Mouse (Mus musculus) retina, embryonic 14.5 days (tissue): ENCODE data around the gene Ankfy1.
"Not testable (repeated sequence)": the region's sequence is repeated elsewhere in the genome, so short reads cannot be mapped to it uniquely, and the experiment has no call there.

Experiments
- DNase-seq: peaks from one replicate; pipeline ENCODE4 v3.0.0-alpha.2; 2015; ENCODE audit warnings: low spot score

The Ankfy1 gene

DNA sequence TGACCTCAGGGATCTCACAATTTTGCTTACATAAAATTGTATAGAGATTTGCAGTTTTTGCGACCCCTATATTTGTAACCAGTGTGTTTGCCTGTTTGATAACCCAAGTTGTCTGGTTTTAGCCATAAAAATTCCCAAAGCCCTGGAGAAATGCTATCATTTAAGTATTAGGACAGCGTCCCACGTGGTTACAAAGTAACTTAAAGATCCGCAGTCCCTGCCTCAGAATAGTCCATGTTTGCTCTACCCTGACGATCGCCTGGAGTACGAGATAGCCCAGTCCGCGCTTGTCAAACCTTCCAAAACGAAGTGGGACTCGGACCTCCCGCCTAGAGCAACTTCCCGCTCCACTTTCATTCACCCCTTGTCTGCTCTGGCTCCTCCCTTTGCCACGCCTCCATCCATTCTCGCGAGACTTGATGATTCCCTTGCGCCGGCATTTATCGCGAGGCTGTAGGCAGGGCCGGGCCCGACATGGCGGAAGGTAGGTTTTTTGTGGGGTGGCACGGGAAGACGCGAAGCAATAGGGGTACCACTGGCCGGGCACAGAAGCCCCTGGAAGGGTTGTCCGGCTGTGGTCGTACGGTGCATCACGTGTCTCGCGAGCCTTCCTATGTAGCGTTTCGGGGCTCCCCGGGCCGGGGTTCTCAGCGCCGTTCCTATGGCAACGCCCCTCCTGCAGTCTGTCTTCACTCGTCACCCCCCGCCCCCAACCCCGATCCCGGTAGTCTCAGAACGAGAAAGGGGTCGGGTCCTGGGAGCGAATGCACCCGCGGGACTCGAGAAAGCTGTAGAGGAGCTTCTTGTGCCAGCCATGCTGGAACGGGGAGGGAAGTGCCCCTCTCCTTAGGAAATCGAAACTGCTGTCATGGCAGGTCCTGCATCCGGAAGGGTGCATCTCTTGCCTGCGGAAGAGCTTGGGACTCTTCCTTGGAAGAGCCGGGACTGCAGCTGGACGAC is at the start of gene Ankfy1:
Gene Ankfy1, plus strand, starts transcription at position 456 of the 960 bp plus-strand sequence.
- DNase-seq, result peak; percentile 97

DNA sequence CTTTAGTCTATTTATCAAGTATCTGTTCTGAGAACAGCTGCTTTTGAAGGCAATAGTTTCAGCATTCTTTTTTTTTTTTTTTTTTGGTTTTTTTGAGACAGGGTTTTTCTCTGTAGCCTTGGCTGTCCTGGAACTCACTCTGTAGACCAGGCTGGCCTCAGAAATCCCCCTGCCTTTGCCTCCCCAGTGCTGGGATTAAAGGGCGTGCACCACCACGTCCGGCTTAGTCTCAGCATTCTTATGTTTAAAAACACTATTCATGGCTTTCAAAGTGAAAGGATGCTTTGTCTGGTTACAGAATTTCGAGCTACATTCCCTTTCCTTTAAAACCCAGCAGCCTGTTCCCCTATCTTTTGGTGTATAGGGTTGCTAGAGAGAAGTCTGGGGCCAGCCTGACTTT is 47.1 kb upstream of the Ankfy1 start:
- no peak for DNase-seq

DNA sequence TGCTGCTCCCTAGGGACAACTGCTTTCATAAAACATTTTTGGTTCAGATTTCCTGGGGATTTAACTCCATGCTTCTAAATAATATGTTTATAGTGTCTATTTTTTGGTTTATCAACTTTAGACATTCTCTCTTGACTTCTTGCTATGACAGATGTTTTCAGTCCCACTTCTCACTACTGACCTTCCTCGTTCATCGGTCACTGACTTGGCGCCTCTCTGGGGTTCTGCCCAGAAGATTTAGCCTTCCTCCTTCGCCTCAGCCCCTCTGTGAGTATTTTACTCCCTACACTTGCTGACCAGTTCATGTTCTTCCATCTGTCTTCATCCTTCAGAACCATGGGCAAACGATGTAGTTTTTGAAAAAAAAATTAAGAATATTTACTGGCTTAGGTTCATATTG is 44.4 kb upstream of the Ankfy1 start:
- DNase-seq, result no peak

DNA sequence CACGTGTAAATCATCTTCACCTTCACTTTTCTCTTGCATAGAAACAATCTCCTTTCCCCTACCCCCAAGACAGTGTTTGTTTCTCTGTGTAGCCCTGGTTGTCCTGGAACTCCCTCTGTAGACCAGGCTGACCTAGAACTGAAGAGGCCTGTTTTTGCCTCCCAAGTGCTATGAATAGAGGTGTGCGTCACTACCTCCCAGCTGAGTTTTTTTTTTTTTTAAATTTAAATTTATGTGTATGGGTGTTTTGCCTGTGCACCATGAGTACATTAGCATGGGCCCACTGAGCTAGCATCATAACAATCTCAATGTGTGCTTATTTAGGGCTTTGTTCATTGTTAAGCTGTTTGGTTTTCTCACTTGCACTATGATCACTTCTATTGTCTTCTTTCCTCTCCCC is 39.5 kb upstream of the Ankfy1 start:
- no peak for DNase-seq

DNA sequence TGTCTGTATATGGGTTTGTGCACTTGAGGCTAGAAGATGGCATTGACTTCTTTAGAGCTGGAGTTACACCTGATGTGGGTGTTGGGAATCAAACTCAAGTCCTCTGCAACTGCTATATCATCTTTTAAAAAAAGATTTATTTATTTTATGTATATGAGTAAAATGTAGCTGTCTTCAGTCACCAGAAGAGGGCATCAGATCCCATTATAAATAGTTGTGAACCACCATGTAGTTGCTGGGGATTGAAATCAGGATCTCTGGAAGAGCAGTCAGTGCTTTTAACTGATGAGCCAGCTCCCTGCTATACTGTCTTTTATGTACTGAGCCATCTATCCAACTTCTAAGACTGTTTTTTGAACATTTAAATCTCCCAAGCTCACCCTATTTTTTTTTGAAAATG is 29.9 kb upstream of the Ankfy1 start:
- DNase-seq, result no peak

DNA sequence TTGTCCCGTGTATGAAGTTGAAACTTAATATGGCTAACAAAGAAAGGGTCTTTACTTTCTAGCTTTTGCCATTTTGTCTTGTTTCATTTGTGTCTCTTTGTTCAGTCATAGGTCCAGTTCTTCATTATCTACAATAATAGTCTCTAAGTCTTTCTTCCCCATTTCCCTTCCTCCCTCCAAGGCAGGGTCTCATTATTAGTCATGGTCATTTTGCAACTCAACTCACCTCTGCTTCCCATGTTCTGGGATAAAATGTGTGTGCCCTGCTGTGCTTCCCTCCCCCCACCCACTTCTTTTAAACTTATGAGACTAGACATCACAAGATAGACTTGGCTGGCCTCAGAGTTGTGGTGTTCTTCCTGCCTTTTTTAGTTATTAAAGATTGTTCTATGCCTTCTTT is 29.4 kb upstream of the Ankfy1 start:
- no peak for DNase-seq

DNA sequence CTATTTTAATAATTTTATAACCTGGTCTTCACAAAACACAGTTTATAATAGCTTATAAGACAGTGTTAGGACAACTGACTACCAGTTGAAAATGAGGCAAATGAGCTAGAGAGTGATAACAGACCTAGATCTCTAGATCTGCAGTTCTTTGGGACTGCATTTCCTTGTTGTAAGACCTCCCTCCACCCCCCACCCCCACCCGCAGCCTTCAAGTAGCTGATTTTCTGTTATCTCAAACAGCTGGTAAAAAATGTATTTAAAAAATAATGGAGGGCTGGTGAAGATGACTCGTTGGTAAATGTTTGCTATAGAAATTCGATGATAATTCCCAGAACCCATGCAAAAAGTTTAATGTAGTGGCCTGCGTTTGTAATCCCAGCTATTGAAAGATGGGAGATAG is 25.2 kb upstream of the Ankfy1 start:
- DNase-seq, result no peak

DNA sequence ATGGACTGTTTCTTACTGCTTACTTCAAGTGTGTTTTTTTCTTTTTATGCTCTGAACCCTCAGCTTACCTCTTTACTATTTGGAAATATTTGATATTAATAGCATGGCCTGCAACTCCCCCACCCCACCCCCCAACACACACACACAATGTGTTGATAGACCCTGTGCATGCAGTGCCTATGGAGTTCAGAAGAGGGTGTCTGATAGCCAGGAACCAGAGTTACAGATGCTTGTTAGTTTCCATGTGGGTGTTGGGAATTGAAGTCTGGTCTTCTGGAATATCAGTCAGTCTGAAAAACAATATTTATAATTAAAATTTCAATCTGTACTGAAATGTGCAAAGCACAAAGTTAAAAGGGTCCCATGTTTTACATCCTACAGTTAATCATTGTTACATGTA is 19.2 kb upstream of the Ankfy1 start:
- DNase-seq, result no peak

DNA sequence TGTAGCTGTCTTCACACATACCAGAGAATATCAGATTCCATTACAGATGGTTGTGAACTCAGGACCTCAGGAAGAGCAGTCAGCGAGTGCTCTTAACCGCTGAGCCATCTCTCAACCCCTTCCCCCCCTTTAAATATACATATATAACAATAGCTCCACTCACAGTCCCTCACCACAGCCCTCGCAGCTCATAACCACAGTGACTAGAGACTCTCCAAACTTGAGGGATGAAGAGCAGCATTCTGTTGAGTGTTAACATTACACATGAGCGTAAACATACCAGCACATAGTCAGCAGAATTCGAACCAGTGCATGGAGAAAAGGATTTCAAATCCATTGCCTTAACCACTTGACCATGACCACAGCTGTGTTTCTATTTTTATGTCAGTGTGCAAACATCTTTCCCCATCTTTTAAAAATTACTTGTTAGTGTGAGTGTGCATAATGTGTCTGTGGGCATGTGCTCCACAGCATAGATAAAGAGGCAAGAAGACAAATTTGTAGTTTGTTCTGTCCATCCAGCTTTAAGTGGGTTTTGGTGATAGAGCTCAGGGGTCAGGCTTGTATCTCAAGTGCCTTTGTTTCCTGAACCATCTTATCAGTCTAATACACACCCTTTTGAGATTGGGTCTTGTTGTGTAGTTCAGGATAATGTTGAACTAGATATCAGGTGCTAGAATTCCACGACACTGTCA is 18.4 kb upstream of the Ankfy1 start:
- no peak for DNase-seq

DNA sequence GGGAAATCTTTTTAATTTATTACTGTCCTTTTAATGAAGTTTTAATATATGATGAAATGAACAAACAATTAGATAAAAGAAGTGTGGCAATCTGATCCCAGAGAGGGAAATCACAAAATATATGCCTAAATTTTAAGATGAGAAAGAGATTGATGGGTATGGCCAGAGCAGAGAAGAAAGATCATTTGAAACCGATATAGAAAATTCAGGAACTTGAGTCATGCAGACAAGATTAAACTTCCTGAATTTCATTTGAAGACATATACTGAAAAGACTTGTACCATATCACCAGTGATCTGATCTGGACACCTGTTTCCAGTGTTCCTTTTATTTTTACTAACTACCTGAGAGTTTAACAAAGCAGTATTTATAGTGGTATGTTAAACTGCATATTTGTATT is 17.4 kb upstream of the Ankfy1 start:
- no peak for DNase-seq

DNA sequence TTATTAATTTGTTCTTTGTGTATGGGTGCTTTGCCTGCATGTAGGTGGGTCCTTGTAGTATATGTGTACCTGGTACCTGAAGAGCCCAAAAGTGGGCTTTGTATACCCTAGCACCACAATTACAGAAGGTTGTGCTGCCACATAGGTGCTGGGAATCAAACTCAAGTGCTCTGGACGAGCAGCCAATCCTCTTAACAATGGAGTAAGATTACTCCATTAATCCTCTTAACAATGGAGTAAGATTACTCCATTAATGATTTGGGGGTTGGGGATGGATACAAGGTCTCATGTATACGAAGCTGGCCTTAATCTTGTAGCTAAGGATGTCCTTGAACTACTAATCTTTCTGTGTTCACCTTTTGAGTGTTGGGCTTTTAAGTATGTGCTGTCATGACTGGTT is 14.5 kb upstream of the Ankfy1 start:
- no peak for DNase-seq

DNA sequence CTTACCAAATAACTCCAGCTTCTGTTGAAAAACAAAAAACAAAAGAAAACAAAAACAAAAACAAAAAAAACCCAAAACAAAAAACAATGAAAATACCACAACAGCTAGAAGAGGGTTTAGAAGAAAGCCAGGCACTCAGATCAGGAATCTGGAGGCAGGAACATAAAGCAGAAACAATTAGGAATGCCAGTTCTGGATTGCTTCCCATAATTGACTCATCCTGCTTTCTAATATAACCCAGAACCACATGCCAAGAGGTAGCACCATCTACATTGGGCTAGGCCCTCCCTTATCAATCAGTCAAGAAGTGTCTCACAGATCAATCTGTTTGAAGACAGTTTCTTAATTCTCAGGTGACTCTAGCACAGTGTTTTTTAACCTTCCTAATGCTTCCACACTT is 9.1 kb upstream of the Ankfy1 start:
- DNase-seq, result no peak

DNA sequence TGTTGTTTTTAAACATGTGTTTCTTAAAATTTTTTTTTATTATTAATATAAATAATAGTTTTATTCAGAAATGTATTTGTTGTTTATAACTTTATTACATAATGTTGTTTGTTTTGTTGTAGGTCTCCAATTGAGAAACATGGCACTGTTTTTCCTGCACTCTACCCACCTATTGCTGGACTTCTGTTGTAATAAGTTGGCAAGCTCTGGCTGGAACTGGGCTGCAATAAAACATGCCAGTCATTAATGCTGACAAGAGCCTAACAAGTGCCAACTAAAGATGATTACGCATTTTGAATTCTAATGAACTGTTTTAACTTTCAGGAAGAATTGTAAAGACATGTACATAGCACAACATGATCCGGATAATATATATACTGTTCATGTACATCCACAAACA is 6.4 kb upstream of the Ankfy1 start:
- DNase-seq, result no peak

DNA sequence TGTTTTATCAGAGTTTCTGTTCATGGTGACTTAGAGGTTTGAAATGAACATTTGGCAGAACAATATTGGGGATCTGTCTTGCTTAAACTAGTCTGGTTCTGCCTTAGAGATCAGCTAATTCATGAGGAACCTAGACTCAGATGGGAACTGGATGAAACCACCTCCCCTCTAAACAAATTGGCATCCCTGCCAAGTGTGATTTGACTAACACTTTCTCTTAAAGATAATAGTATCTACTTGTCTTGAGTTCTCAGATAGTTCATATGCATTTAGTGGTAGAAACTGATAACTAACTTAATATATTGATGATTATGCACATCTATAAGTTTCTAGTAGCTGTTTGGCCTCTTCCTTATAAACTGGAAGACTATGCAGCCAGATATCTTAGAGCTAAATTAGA is 3.1 kb upstream of the Ankfy1 start:
- no peak for DNase-seq

DNA sequence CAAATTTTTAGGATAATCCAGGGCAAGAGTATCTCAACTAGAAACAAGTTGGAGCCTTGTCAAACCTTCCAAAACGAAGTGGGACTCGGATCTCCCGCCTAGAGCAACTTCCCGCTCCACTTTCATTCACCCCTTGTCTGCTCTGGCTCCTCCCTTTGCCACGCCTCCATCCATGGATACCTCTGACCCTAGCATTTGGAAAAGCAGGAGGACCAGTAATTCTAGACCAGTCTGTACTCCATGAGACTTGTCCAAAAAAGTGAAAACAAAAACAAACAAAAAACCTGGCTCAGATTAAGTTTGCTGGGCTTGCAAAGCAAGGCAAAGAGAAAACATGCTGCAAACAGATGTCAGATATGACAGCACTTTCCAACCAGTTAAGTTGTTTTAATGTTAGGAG is 1.6 kb upstream of the Ankfy1 start:
- no peak for DNase-seq

DNA sequence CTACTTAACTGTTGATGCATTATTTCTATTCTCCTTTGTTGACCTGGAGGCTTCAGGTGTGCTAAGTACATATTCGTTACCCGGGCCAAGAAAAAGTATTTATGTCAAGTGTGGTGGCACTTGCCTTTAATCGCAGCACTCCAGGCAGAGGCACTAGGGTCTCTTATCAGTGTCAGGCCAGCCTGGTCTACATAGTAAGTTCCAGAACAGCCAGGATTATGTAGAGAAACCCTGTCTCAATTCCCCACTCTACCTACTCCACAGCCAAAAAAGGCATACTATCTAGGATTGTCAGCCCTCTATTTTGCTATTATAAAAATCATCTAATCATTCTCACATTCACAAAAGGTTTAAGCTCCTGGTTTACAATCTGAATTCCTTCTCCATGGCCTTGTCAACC is 691 bp upstream of the Ankfy1 start:
- DNase-seq, result no peak

DNA sequence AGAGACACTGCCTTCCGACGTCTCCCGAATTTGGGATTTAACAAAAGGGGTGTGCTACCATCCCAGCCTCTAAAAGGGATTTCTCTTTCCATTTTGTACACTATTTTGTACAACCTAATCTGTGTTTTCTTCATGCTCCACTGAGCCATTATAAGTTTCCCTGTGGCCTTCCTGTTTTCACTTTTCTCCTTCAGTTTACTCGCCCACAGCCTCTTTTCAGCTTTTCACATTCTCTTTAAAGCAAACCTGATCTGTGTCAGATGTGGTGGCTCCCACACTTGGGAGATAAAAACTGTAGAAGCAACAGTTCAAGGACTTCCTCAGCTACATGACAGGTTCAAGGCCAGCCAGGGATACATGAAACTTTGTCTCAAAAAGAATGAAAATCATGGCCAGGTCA is 2.5 kb downstream of the Ankfy1 start:
- no peak for DNase-seq

DNA sequence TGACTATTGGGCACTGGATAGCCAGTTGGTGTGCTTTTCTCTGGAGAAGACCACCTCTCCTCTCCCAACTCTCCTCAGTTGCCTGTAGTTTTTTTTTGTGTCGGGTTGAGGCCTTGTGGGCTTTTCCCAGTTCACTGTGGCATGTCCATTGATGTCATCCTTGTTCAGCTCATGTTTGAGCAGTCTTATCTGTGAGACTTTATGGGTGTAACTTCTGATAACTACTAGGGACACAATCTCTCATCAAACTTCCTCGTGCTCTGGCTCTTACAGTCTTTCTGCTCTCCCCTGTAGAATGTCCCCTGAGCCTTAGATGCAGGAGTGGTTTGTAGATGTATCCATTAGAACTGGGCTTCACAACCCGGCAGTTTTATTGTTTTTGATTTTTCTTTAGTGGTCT is 5.2 kb downstream of the Ankfy1 start:
- no peak for DNase-seq

DNA sequence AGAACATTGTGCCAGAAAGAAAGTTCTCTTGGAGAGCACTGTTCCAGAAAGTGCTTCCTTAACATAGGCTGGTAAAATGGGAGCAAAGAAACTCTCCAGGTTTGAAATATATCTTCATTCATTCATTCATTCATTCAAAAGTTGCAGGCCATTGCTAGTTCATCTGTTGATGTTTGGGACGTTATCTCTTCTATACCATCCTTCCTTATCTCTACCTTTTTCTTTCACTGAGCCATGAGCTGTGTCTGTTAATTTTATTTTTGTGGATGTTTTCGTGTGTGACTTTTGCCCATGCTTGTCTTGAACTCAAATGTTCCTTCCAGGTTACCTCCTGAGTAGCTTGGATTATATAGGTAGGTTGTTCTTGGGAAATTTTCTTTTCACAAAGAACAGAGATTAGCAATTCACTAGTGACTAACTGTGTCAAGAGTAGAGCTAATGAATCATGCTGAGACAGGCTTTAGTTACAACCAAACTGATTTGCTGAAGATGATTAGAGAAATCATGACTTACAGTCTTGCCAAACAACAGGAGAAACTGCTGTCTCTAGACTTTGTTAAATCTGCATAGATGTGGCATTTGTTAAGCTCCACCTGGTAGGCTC is 6.7 kb downstream of the Ankfy1 start:
- no peak for DNase-seq

DNA sequence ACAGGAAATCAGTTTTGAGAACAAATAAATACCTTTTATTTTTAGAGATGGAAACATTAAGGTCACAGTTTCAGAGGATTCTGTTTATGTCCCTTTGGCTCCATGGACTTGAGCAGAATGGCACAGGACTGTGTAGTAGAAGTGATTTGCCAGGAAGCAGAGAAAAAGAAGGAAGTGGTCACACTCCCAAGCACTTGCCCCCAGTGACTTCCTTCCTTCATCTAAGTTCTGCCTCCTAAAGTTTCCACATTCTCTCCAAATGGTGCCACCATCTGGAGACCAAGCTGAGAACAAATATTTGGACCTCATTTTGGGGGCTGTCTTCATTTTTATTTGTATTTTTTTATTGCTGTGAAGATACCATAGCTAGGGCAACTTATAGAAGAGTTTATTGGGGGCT is 7.5 kb downstream of the Ankfy1 start:
- no peak for DNase-seq

DNA sequence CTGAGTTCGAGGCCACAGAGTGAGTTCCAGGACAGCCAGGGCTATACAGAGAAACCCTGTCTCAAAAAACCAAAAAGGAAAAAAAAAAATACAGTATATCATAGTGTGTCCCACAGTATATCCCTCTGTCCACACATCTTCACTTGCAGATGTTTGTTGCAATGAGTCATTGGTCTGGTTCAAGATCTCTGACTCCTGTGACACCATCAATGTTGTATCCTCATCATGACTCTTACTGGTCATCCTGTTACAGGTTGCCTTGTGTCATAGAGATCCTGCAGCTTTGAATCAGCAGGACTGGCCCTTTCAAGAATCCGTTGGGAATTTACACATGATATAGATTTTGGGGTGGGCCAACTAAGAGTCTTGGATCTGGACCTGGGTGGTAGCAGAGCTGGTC is 15.3 kb downstream of the Ankfy1 start:
- not testable (repeated sequence) for DNase-seq

DNA sequence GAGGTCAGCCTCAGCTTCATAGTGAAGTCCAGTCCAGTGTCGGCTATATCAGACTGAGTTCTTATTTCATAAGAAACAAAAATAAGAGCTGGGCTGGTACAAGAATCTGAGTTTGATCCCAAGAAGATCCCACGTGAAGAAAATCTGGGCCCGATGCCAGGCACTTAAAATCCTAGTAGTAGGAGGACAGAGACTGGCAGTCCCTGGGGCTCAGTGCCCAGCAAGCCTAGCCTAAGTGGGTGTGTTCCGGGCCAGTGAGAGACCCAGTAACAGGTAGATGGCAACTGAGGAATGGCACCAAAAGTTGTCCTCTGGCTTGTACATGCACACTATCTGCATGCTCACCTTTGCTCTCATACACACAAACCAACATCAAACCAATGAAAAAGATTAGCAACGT is 22.9 kb downstream of the Ankfy1 start:
- no peak for DNase-seq

DNA sequence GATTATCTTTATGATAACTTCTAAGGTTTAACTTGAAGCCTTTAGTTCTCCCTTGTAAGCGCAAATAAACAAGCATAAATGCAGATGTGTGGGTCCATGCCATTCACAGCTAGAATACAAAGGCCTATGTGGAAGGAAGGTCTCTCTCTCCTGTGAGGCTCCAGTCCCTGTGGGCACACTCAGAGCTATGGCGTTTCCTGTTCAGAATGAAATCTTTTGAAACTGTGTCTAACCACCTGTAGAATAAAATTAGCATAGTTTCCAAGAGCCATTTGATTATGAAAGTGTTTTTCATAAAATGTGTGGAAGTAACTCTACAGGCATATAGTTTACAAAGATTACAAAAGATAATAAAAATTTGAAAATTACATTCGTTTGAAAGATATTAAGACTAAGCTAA is 28.4 kb downstream of the Ankfy1 start:
- DNase-seq, result no peak
